Mouse (Mus musculus) hindbrain, embryonic 10.5 days (tissue): Measurements from ENCODE around the gene Ap1g1. TPM values are rescaled to one million over a fixed set of nuclear protein-coding genes. Genes with fewer than 3 reads are reported as not detected.
"Not testable (repeated sequence)": the region's sequence is repeated elsewhere in the genome, so short reads cannot be mapped to it uniquely, and the experiment has no call there.

ENCODE experiments used
- DNase-seq: peaks from one replicate; pipeline ENCODE4 v3.0.0-alpha.2; 2017; ENCODE audit warnings: low spot score
- H3K27ac ChIP-seq: fragments of 300-500 bp; sonication (generic); 2 replicates; pipeline ENCODE4 v1.5.1; 2016; ENCODE audit warnings: mild to moderate bottlenecking, moderate library complexity
- H3K27me3 ChIP-seq: fragments of 300-500 bp; sonication (generic); 2 replicates; pipeline ENCODE4 v1.6.1; 2016; ENCODE audit warnings: mild to moderate bottlenecking; ENCODE audit not compliant: poor library complexity, insufficient read depth, severe bottlenecking
- H3K36me3 ChIP-seq: fragments of 300-500 bp; sonication (generic); 2 replicates; pipeline ENCODE4 v1.6.1; 2016; ENCODE audit warnings: mild to moderate bottlenecking, moderate library complexity
- H3K4me1 ChIP-seq: fragments of 300-500 bp; sonication (generic); replicated peaks from 2 replicates; pipeline ENCODE4 v1.6.1; 2016; ENCODE audit warnings: mild to moderate bottlenecking
- H3K4me3 ChIP-seq: fragments of 300-500 bp; sonication (generic); 2 replicates; pipeline ENCODE4 v1.5.1; 2016; ENCODE audit warnings: mild to moderate bottlenecking, moderate library complexity
- H3K9me3 ChIP-seq: fragments of 300-500 bp; sonication (generic); 2 replicates; pipeline ENCODE4 v1.6.1; 2016; ENCODE audit warnings: mild to moderate bottlenecking, moderate library complexity
- WGBS: fragments of 180-500 bp; shearing (Covaris S2); methylation state at CpG from one replicate; pipeline ENCODE4 v1.1.7; 2016; 5-methylcytosine and 5-hydroxymethylcytosine counted together
- polyA plus RNA-seq: library from polyadenylated mRNA; unstranded; fragments of >200 nt; fragmentation: Nextera tagmentation; extraction: Ambion mirVana; gene quantifications from 2 replicates; pipeline ENCODE4 v1.2.1, GENCODE M21; 2016

Ap1g1 gene
- polyA plus RNA-seq, 1 experiment from 2014 or later = 45.3 TPM

GRCm38 (mm10) chr8:109847866-109848265, 69.5 kb downstream of the Ap1g1 start:
- no peaks in the 10 kb centered on the region for H3K9me3 ChIP-seq
- H3K4me1 ChIP-seq = no peaks in the 10 kb centered on the region
- no peaks in the 10 kb centered on the region for H3K27me3 ChIP-seq
- no peak overlapping the region for H3K4me3 ChIP-seq
- 78% methylated on average over 2 of the region's 2 CpGs for WGBS
- no peak overlapping the region for H3K27ac ChIP-seq
- H3K36me3 ChIP-seq = peaks cover 94% of the 10 kb centered on the region
- no peak for DNase-seq

- Histone ChIP-seq H3K36me3 (peaks cover 89% of the 10 kb centered on the region), H3K27ac (no peak overlapping the region), H3K27me3 (no peaks in the 10 kb centered on the region), H3K4me1 (no peaks in the 10 kb centered on the region), H3K9me3 (no peaks in the 10 kb centered on the region), H3K4me3 (no peak overlapping the region)
- 94% methylated on average over 3 of the region's 3 CpGs for WGBS
- no peak for DNase-seq
Observed at GRCm38 (mm10) chr8:109848981-109849380, 70.6 kb downstream of the Ap1g1 start.

- Histone ChIP-seq H3K36me3 (peaks cover 82% of the 10 kb centered on the region), H3K9me3 (no peaks in the 10 kb centered on the region), H3K4me1 (no peaks in the 10 kb centered on the region), H3K4me3 (no peak overlapping the region), H3K27ac (no peak overlapping the region), H3K27me3 (no peaks in the 10 kb centered on the region)
- peak; percentile 38 for DNase-seq
- 58% methylated on average over 6 of the region's 6 CpGs for WGBS
Observed at GRCm38 (mm10) chr8:109853423-109853822, 75.1 kb downstream of the Ap1g1 start.

- Histone ChIP-seq H3K36me3 (peaks cover 81% of the 10 kb centered on the region), H3K9me3 (no peaks in the 10 kb centered on the region), H3K27ac (no peak overlapping the region), H3K27me3 (no peaks in the 10 kb centered on the region), H3K4me1 (no peaks in the 10 kb centered on the region), H3K4me3 (no peak overlapping the region)
- no peak for DNase-seq
- whole genome bisulfite sequencing = 93% methylated on average over 4 of the region's 4 CpGs
Observed at GRCm38 (mm10) chr8:109854522-109854921, 76.2 kb downstream of the Ap1g1 start.

- no peak for DNase-seq
- no peak overlapping the region for H3K4me3 ChIP-seq
- H3K27ac ChIP-seq = no peak overlapping the region
- 96% methylated on average over 6 of the region's 6 CpGs for WGBS
- peaks cover 81% of the 10 kb centered on the region for H3K36me3 ChIP-seq
- no peaks in the 10 kb centered on the region for H3K4me1 ChIP-seq
- H3K27me3 ChIP-seq = no peaks in the 10 kb centered on the region
- H3K9me3 ChIP-seq = no peaks in the 10 kb centered on the region
Observed at GRCm38 (mm10) chr8:109855451-109855850, 77.1 kb downstream of the Ap1g1 start.

- Histone ChIP-seq H3K4me1 (peaks cover 7% of the 10 kb centered on the region), H3K27ac (no peak overlapping the region), H3K27me3 (no peaks in the 10 kb centered on the region), H3K36me3 (peaks cover 55% of the 10 kb centered on the region), H3K4me3 (no peak overlapping the region), H3K9me3 (no peaks in the 10 kb centered on the region)
- 89% methylated on average over 2 of the region's 2 CpGs for WGBS
- DNase-seq = no peak
Observed at GRCm38 (mm10) chr8:109863398-109863797, 85.0 kb downstream of the Ap1g1 start.

GRCm38 (mm10) chr8:109864798-109865197, 86.4 kb downstream of the Ap1g1 start:
- no peak for DNase-seq
- WGBS = 94% methylated on average over 2 of the region's 2 CpGs
- Histone ChIP-seq H3K4me1 (peaks cover 20% of the 10 kb centered on the region), H3K27me3 (no peaks in the 10 kb centered on the region), H3K4me3 (no peak overlapping the region), H3K9me3 (no peaks in the 10 kb centered on the region), H3K27ac (no peak overlapping the region), H3K36me3 (peaks cover 42% of the 10 kb centered on the region)

GRCm38 (mm10) chr8:109865536-109865935, 87.2 kb downstream of the Ap1g1 start:
- DNase-seq = no peak
- H3K36me3 ChIP-seq = peaks cover 35% of the 10 kb centered on the region
- H3K4me1 ChIP-seq = peaks cover 22% of the 10 kb centered on the region
- H3K27ac ChIP-seq = no peak overlapping the region
- no peaks in the 10 kb centered on the region for H3K27me3 ChIP-seq
- H3K4me3 ChIP-seq = no peak overlapping the region
- no peaks in the 10 kb centered on the region for H3K9me3 ChIP-seq
- WGBS = 86% methylated on average over 4 of the region's 4 CpGs

- no peaks in the 10 kb centered on the region for H3K9me3 ChIP-seq
- H3K4me1 ChIP-seq = peaks cover 22% of the 10 kb centered on the region
- no peak overlapping the region for H3K4me3 ChIP-seq
- DNase-seq = no peak
- no peak overlapping the region for H3K27ac ChIP-seq
- peaks cover 23% of the 10 kb centered on the region for H3K36me3 ChIP-seq
- 93% methylated on average over 5 of the region's 5 CpGs for whole genome bisulfite sequencing
- no peaks in the 10 kb centered on the region for H3K27me3 ChIP-seq
Observed at GRCm38 (mm10) chr8:109866690-109867089, 88.3 kb downstream of the Ap1g1 start.

GRCm38 (mm10) chr8:109868003-109868679, 89.8 kb downstream of the Ap1g1 start, which contains the start of gene Phlpp2:
Phlpp2 (plus strand) TSS chr8:109868542.
- peaks cover 18% of the 10 kb centered on the region for H3K36me3 ChIP-seq
- peak within 1 kb of the TSS; percentile 96 for H3K4me3 ChIP-seq
- WGBS = 2% methylated on average over 42 of the region's 42 CpGs
- no peaks in the 10 kb centered on the region for H3K27me3 ChIP-seq
- H3K9me3 ChIP-seq = no peaks in the 10 kb centered on the region
- H3K27ac ChIP-seq = peak within 1 kb of the TSS; percentile 97
- H3K4me1 ChIP-seq = peaks cover 22% of the 10 kb centered on the region
- DNase-seq = peak; percentile 95

GRCm38 (mm10) chr8:109868680-109869361, 90.5 kb downstream of the Ap1g1 start:
- Histone ChIP-seq H3K36me3 (peaks cover 11% of the 10 kb centered on the region; the same call in 1 of the 2 replicates), H3K4me3 (peak overlapping the region; percentile 96), H3K27ac (peak overlapping the region; percentile 97), H3K9me3 (no peaks in the 10 kb centered on the region), H3K4me1 (peaks cover 22% of the 10 kb centered on the region), H3K27me3 (no peaks in the 10 kb centered on the region)
- DNase-seq = peak; percentile 73
- WGBS = under 1% methylated on average over 78 of the region's 78 CpGs

- 90% methylated on average over 1 of the region's 1 CpGs for WGBS
- peaks cover 22% of the 10 kb centered on the region for H3K4me1 ChIP-seq
- no peak overlapping the region for H3K27ac ChIP-seq
- H3K36me3 ChIP-seq = peaks cover 12% of the 10 kb centered on the region; the same call in 1 of the 2 replicates
- no peaks in the 10 kb centered on the region for H3K9me3 ChIP-seq
- no peaks in the 10 kb centered on the region for H3K27me3 ChIP-seq
- no peak overlapping the region for H3K4me3 ChIP-seq
- no peak for DNase-seq
Observed at GRCm38 (mm10) chr8:109871056-109871455, 92.7 kb downstream of the Ap1g1 start.

- peaks cover 12% of the 10 kb centered on the region for H3K4me1 ChIP-seq
- not testable (repeated sequence) for H3K4me3 ChIP-seq, H3K27me3 ChIP-seq, H3K27ac ChIP-seq, H3K9me3 ChIP-seq, DNase-seq
- 84% methylated on average over 3 of the region's 3 CpGs for WGBS
- peaks cover 38% of the 10 kb centered on the region for H3K36me3 ChIP-seq
Observed at GRCm38 (mm10) chr8:109873800-109874199, 95.4 kb downstream of the Ap1g1 start.
